ENCODE assay signal across 12 mouse cellular contexts in the genomic region with DNA sequence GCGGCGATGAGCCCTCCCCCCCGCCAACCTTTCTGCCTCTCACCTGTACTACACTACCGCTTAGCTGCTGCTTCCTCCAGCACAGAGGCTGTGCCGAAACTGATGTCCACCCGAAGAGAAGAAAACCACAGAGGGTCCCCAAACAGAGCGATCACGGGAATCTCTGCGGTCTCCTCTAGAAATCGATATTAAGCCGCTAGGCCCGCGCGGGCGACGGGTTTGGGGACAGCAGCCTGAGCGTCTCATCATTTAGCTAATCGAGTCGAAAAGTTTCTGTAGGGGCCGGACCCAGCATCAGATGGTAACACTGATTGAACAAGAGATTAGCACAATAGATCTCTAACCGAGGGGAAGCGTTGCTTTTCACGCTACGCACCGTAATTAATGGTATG. TPM values are rescaled to one million over a fixed set of nuclear protein-coding genes. Genes with fewer than 3 reads are reported as not detected.
A peak's percentile ranks its signal among the peaks of the same experiment; 100 is the strongest.
DNase-seq lines count a peak whose midpoint lies in the region; ATAC-seq and TF ChIP-seq lines count a peak whose summit lies in the region.
"Had no signal": no experiment of that assay in that cellular context is flagged by ENCODE, and none has a peak within 500 bp of the region (broad histone marks: within the 10 kb centered on the region; RNA-seq: fewer than 3 reads in every experiment).

No protein-coding gene starts in this region.

- H3K27me3 ChIP-seq in forebrain, embryonic 11.5 days (ENCODE audit: control insufficient read depth, insufficient read depth, low read length) = peaks cover 99% of the 10 kb centered on the region
- H3K27me3 ChIP-seq in forebrain, postnatal 0 days (ENCODE audit: insufficient read depth, low read length) = peaks cover 75% of the 10 kb centered on the region
- peaks cover 94% of the 10 kb centered on the region for H3K27me3 ChIP-seq in limb, embryonic 11.5 days (ENCODE audit: control insufficient read depth, insufficient read depth, low read length)
- peaks cover 100% of the 10 kb centered on the region for H3K27me3 ChIP-seq in limb, embryonic 10.5 days (ENCODE audit: low read depth, poor library complexity, severe bottlenecking)
- peaks cover 46% of the 10 kb centered on the region for H3K27me3 ChIP-seq in E14TG2a.4 (ENCODE audit: insufficient read depth, low read length)
- H3K27me3 ChIP-seq in embryonic facial prominence, embryonic 14.5 days (replicated peaks; ENCODE audit: control insufficient read depth, insufficient read depth, low read length) = peaks cover 100% of the 10 kb centered on the region

- no peaks in the 10 kb centered on the region for H3K9me3 ChIP-seq in forebrain, embryonic 11.5 days (ENCODE audit: control insufficient read depth, low read length)
- H3K9me3 ChIP-seq in forebrain, postnatal 0 days (ENCODE audit: low read length) = no peaks in the 10 kb centered on the region
- H3K9me3 ChIP-seq in limb, embryonic 11.5 days (ENCODE audit: control insufficient read depth, low read length) = no peaks in the 10 kb centered on the region
- H3K9me3 ChIP-seq in limb, embryonic 10.5 days (replicated peaks) = no peaks in the 10 kb centered on the region
- H3K9me3 ChIP-seq in E14TG2a.4 (ENCODE audit: low read length) = no peaks in the 10 kb centered on the region
- no peaks in the 10 kb centered on the region for H3K9me3 ChIP-seq in embryonic facial prominence, embryonic 14.5 days (ENCODE audit: control insufficient read depth, low read length)
- H3K9me3 ChIP-seq: limb, embryonic 15.5 days had no signal

- H3K9ac ChIP-seq in forebrain, embryonic 11.5 days (ENCODE audit: low read length) = no peak overlapping the region
- no peak overlapping the region for H3K9ac ChIP-seq in forebrain, postnatal 0 days
- no peak overlapping the region for H3K9ac ChIP-seq in limb, embryonic 11.5 days (ENCODE audit: low read length)
- no peak overlapping the region for H3K9ac ChIP-seq in embryonic facial prominence, embryonic 14.5 days (ENCODE audit: low read depth, low read length)
- H3K9ac ChIP-seq: limb, embryonic 15.5 days had no signal

- no peak overlapping the region for H3K4me2 ChIP-seq in forebrain, embryonic 11.5 days (ENCODE audit: low read depth, low read length, severe bottlenecking)
- no peak overlapping the region for H3K4me2 ChIP-seq in forebrain, postnatal 0 days (ENCODE audit: low read depth)
- H3K4me2 ChIP-seq in limb, embryonic 11.5 days (ENCODE audit: low read depth, severe bottlenecking) = no peak overlapping the region
- H3K4me2 ChIP-seq in embryonic facial prominence, embryonic 14.5 days (ENCODE audit: low read depth, low read length) = no peak overlapping the region
- H3K4me2 ChIP-seq: limb, embryonic 15.5 days had no signal

- DNase-seq in forebrain, embryonic 11.5 days (ENCODE audit: low spot score) = peak; percentile 64
- DNase-seq in forebrain, postnatal 0 days = no peak
- DNase-seq in limb, embryonic 11.5 days (ENCODE audit: low spot score) = peak; percentile 66
- no peak for DNase-seq in limb, embryonic 10.5 days (ENCODE audit: low spot score)
- no peak for DNase-seq in embryonic facial prominence, embryonic 14.5 days (ENCODE audit: low spot score)
- no peak for DNase-seq in adrenal gland, postnatal 4 days (ENCODE audit: low spot score in 2 of 2)
- DNase-seq: adrenal gland, adult 2 months; gastrocnemius, postnatal 14 days had no signal

- no peaks in the 10 kb centered on the region for H3K36me3 ChIP-seq in forebrain, embryonic 11.5 days (ENCODE audit: control insufficient read depth, insufficient read depth, low read length)
- no peaks in the 10 kb centered on the region for H3K36me3 ChIP-seq in forebrain, postnatal 0 days (ENCODE audit: insufficient read depth)
- no peaks in the 10 kb centered on the region for H3K36me3 ChIP-seq in limb, embryonic 11.5 days (ENCODE audit: control insufficient read depth, insufficient read depth, low read length)
- no peaks in the 10 kb centered on the region for H3K36me3 ChIP-seq in limb, embryonic 10.5 days
- H3K36me3 ChIP-seq in E14TG2a.4 (ENCODE audit: insufficient read depth, low read length) = no peaks in the 10 kb centered on the region
- H3K36me3 ChIP-seq in embryonic facial prominence, embryonic 14.5 days (ENCODE audit: control insufficient read depth, insufficient read depth, low read length) = no peaks in the 10 kb centered on the region
- H3K36me3 ChIP-seq: limb, embryonic 15.5 days had no signal

- no peak overlapping the region for H3K4me3 ChIP-seq in forebrain, embryonic 11.5 days (ENCODE audit: low read depth, low read length)
- no peak overlapping the region for H3K4me3 ChIP-seq in forebrain, postnatal 0 days (ENCODE audit: low read depth, low read length)
- no peak overlapping the region for H3K4me3 ChIP-seq in limb, embryonic 11.5 days (ENCODE audit: low read depth, low read length)
- H3K4me3 ChIP-seq in limb, embryonic 10.5 days = no peak overlapping the region
- peak overlapping the region; percentile 71 for H3K4me3 ChIP-seq in E14TG2a.4 (replicated peaks; ENCODE audit: low read length)
- peak overlapping the region; percentile 1 for H3K4me3 ChIP-seq in embryonic facial prominence, embryonic 14.5 days (ENCODE audit: low read depth, low read length)
- H3K4me3 ChIP-seq: limb, embryonic 15.5 days had no signal

- TF ChIP-seq CTCF in forebrain, postnatal 0 days (IDR thresholded peaks at IDR 0.05; ENCODE audit: low read depth) = no peak
- TF ChIP-seq CTCF in E14TG2a.4 (conservative IDR thresholded peaks at IDR 0.05; ENCODE audit: low read length) = no peak

- H3K27ac ChIP-seq in forebrain, embryonic 11.5 days (ENCODE audit: low read depth, low read length) = no peak overlapping the region
- H3K27ac ChIP-seq in forebrain, postnatal 0 days (ENCODE audit: low read depth, low read length) = no peak overlapping the region
- H3K27ac ChIP-seq in limb, embryonic 11.5 days (replicated peaks; ENCODE audit: low read depth, low read length) = no peak overlapping the region
- H3K27ac ChIP-seq in limb, embryonic 10.5 days = no peak overlapping the region
- no peak overlapping the region for H3K27ac ChIP-seq in embryonic facial prominence, embryonic 14.5 days (replicated peaks; ENCODE audit: low read depth, low read length)
- H3K27ac ChIP-seq: limb, embryonic 15.5 days had no signal

- H3K4me1 ChIP-seq in forebrain, embryonic 11.5 days (replicated peaks; ENCODE audit: control insufficient read depth, insufficient read depth, low read length) = peaks cover 13% of the 10 kb centered on the region
- no peaks in the 10 kb centered on the region for H3K4me1 ChIP-seq in forebrain, postnatal 0 days (ENCODE audit: insufficient read depth)
- peaks cover 3% of the 10 kb centered on the region; the same call in 1 of the 2 replicates for H3K4me1 ChIP-seq in limb, embryonic 11.5 days (ENCODE audit: control insufficient read depth, insufficient read depth, low read length)
- peaks cover 43% of the 10 kb centered on the region for H3K4me1 ChIP-seq in limb, embryonic 10.5 days
- H3K4me1 ChIP-seq in E14TG2a.4 (replicated peaks; ENCODE audit: low read depth, low read length) = peaks cover 74% of the 10 kb centered on the region
- peaks cover 8% of the 10 kb centered on the region; the same call in 1 of the 2 replicates for H3K4me1 ChIP-seq in embryonic facial prominence, embryonic 14.5 days (ENCODE audit: control insufficient read depth, insufficient read depth, low read length)

- under 1% methylated on average over 25 of the region's 25 CpGs for WGBS in forebrain, embryonic 11.5 days
- WGBS in forebrain, postnatal 0 days = 2% methylated on average over 25 of the region's 25 CpGs
- WGBS in limb, embryonic 11.5 days = under 1% methylated on average over 25 of the region's 25 CpGs
- WGBS in limb, embryonic 10.5 days = 1% methylated on average over 25 of the region's 25 CpGs
- 1% methylated on average over 25 of the region's 25 CpGs for WGBS in embryonic facial prominence, embryonic 14.5 days

- ATAC-seq in forebrain, embryonic 11.5 days (replicated peaks; ENCODE audit: low FRiP score) = no peak
- no peak for ATAC-seq in forebrain, postnatal 0 days
- ATAC-seq in limb, embryonic 11.5 days (ENCODE audit: insufficient number of reproducible peaks, low FRiP score, low TSS enrichment, low read depth) = no peak
- no peak for ATAC-seq in embryonic facial prominence, embryonic 14.5 days (ENCODE audit: low read depth)
- ATAC-seq in megakaryocyte-erythroid progenitor cell, adult 5-6 weeks (replicated peaks; ENCODE audit: low FRiP score, low TSS enrichment, poor library complexity, severe bottlenecking) = no peak

RNA-seq across cellular contexts. Expression of a gene that starts 2.9 kb away (rescaled TPM):
- polyA plus RNA-seq in forebrain, embryonic 11.5 days (2014; fragmentation: Nextera tagmentation; extraction: Ambion mirVana) = 0.08 TPM in 1 of 2 replicates, not detected in the other
- 0.81 and 1.2 TPM in 2 replicates for total RNA-seq in forebrain, postnatal 0 days (2014; rRNA removed)
- 0.11 and 0.36 TPM in 2 replicates for polyA plus RNA-seq in forebrain, postnatal 0 days (2015; fragmentation: Nextera tagmentation; extraction: Ambion mirVana)
- polyA plus RNA-seq in limb, embryonic 11.5 days (2014; fragmentation: Nextera tagmentation; extraction: Ambion mirVana) = 0.21 and 0.44 TPM in 2 replicates
- polyA plus RNA-seq in limb, embryonic 10.5 days (2016; fragmentation: Nextera tagmentation; extraction: Ambion mirVana) = 0.06 and 0.08 TPM in 2 replicates
- 1.4 and 2.0 TPM in 2 replicates for polyA plus RNA-seq in embryonic facial prominence, embryonic 14.5 days (2014; fragmentation: Nextera tagmentation; extraction: Ambion mirVana)
- total RNA-seq in megakaryocyte-erythroid progenitor cell, adult 5-6 weeks (2014; fragmentation: Nextera tagmentation) = not detected in 2 replicates
- total RNA-seq in megakaryocyte-erythroid progenitor cell, adult 5-6 weeks (2017) = not detected in 2 replicates
- 1 to 10 TPM; 4.2 to 4.5 TPM for total RNA-seq in adrenal gland, postnatal 4 days (2021)
- total RNA-seq: megakaryocyte, adult 5-6 weeks had no signal

Comparison
In these comparisons a context has a peak if more than half of its experiments do, and no peak if none do; other contexts are left out.
1. DNase-seq: peak in forebrain, embryonic 11.5 days (single experiment) and limb, embryonic 11.5 days (single experiment); none in forebrain, postnatal 0 days (single experiment), limb, embryonic 10.5 days (single experiment), embryonic facial prominence, embryonic 14.5 days (single experiment) and adrenal gland, postnatal 4 days (0 of 2).
2. H3K4me3 ChIP-seq: peak in E14TG2a.4 (single experiment) and embryonic facial prominence, embryonic 14.5 days (single experiment); none in forebrain, embryonic 11.5 days (single experiment), forebrain, postnatal 0 days (single experiment), limb, embryonic 11.5 days (single experiment) and limb, embryonic 10.5 days (single experiment).